Mouse (Mus musculus): ENCODE results near the gene Irf5.
"Not testable (repeated sequence)": the region's sequence is repeated elsewhere in the genome, so short reads cannot be mapped to it uniquely, and the experiment has no call there.

Gene Irf5

DNA sequence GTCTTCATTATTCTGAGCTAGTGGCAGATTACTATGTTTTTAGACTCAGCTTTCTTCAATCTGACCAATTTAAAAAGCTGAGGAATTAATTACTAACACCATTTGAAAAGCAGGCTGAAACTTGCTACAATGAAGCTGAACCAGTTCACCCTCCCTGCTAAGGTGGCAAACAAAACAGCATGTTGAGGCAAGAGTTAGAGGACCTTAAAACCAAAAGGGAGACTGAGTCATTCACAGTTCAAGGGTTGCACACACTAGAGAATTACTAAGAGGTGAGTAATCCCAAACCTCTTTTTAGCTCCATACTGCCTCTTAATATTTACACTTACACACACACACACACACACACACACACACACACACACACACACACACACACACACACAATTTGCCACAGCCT, 21.2 kb downstream of the Irf5 start:
- no peak overlapping the region for H3K4me3 ChIP-seq (replicated peaks; ENCODE audit: low read length)
- no peak for TF ChIP-seq NANOG (IDR thresholded peaks at IDR 0.05; ENCODE audit: borderline replicate concordance, low read length)
- TF ChIP-seq POU5F1 (IDR thresholded peaks at IDR 0.05; ENCODE audit: borderline replicate concordance, low read length), result no peak
- TF ChIP-seq CTCF (conservative IDR thresholded peaks at IDR 0.05; ENCODE audit: low read length), result no peak
- H3K4me1 ChIP-seq (replicated peaks; ENCODE audit: low read depth, low read length), result peaks cover 31% of the 10 kb centered on the region
- no peaks in the 10 kb centered on the region for H3K9me3 ChIP-seq (ENCODE audit: low read length)
- peaks cover 99% of the 10 kb centered on the region for H3K36me3 ChIP-seq (ENCODE audit: insufficient read depth, low read length)
- no peaks in the 10 kb centered on the region for H3K27me3 ChIP-seq (ENCODE audit: insufficient read depth, low read length)

DNA sequence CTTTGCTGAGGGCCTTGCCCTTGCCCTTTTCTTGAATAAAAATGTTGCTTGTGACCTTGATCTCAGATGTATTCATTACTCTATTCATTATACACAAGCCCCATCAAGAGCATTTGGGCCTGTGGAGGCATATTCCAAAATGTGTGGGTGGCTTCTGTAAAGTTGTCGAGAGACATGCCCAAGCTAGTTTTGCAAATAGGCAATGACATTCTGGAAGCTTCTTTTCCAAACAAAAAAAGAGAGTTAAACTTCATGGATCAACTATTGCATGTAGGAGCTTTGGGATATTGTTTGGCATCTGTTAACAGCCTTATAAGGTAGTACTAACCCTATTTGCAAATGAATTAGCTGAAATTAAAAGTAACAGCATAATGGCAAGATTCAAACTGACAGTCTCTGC, 21.7 kb downstream of the Irf5 start:
- H3K4me1 ChIP-seq (replicated peaks; ENCODE audit: low read depth, low read length), result peaks cover 31% of the 10 kb centered on the region
- H3K27me3 ChIP-seq (ENCODE audit: insufficient read depth, low read length), result no peaks in the 10 kb centered on the region
- H3K9me3 ChIP-seq (ENCODE audit: low read length), result no peaks in the 10 kb centered on the region
- no peak overlapping the region for H3K4me3 ChIP-seq (replicated peaks; ENCODE audit: low read length)
- TF ChIP-seq POU5F1 (IDR thresholded peaks at IDR 0.05; ENCODE audit: borderline replicate concordance, low read length) (no peak), NANOG (IDR thresholded peaks at IDR 0.05; ENCODE audit: borderline replicate concordance, low read length) (no peak), CTCF (conservative IDR thresholded peaks at IDR 0.05; ENCODE audit: low read length) (no peak)
- peaks cover 99% of the 10 kb centered on the region for H3K36me3 ChIP-seq (ENCODE audit: insufficient read depth, low read length)

DNA sequence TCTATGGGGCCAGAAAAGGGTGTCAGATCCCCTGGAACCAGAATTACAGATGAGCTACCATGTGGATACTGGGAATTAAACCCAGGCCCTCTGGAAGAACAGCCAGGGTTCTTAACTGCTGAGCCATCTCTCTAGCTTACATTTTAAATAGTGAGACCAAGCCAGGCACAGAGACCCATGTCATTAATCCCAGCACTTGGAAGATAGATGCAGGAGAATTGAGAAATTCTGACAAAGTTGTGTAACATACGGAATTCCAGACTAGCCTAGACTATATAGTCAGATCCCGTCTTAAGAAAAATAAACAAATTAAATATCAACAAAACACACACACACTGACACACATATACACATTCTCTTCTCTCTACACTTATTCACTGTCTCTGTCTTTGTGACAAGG, 26.1 kb downstream of the Irf5 start:
- Histone ChIP-seq H3K27me3 (ENCODE audit: insufficient read depth, low read length) (no peaks in the 10 kb centered on the region), H3K36me3 (ENCODE audit: insufficient read depth, low read length) (peaks cover 99% of the 10 kb centered on the region), H3K9me3 (ENCODE audit: low read length) (no peaks in the 10 kb centered on the region), H3K4me1 (replicated peaks; ENCODE audit: low read depth, low read length) (peaks cover 20% of the 10 kb centered on the region), H3K4me3 (replicated peaks; ENCODE audit: low read length) (no peak overlapping the region)
- no peak for TF ChIP-seq CTCF (conservative IDR thresholded peaks at IDR 0.05; ENCODE audit: low read length)
- TF ChIP-seq NANOG (IDR thresholded peaks at IDR 0.05; ENCODE audit: borderline replicate concordance, low read length), result no peak
- no peak for TF ChIP-seq POU5F1 (IDR thresholded peaks at IDR 0.05; ENCODE audit: borderline replicate concordance, low read length)

DNA sequence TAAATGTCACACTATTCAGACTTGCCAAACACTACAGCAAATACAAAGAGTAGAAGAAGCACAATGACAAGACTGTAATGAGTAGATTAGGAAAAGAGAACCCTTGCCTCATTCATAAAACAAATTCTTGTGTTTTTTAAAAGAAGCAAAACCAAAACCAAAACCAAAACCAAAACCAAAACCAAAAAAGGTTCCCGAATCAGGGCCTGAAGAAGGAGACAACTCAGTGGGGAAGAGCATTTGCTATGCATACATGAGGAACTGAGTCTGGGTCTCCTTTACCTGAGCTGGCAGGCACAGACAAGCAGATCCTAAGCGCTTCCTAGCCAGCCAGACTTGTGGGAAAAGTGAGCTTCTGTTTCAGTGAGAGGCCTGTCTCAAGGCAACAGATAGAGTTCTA, 30.7 kb downstream of the Irf5 start:
- Histone ChIP-seq H3K4me3 (replicated peaks; ENCODE audit: low read length) (no peak overlapping the region), H3K9me3 (ENCODE audit: low read length) (no peaks in the 10 kb centered on the region), H3K27me3 (ENCODE audit: insufficient read depth, low read length) (no peaks in the 10 kb centered on the region), H3K4me1 (replicated peaks; ENCODE audit: low read depth, low read length) (no peaks in the 10 kb centered on the region), H3K36me3 (ENCODE audit: insufficient read depth, low read length) (peaks cover 99% of the 10 kb centered on the region)
- no peak for TF ChIP-seq CTCF (conservative IDR thresholded peaks at IDR 0.05; ENCODE audit: low read length)
- TF ChIP-seq POU5F1 (IDR thresholded peaks at IDR 0.05; ENCODE audit: borderline replicate concordance, low read length), result no peak
- no peak for TF ChIP-seq NANOG (IDR thresholded peaks at IDR 0.05; ENCODE audit: borderline replicate concordance, low read length)

DNA sequence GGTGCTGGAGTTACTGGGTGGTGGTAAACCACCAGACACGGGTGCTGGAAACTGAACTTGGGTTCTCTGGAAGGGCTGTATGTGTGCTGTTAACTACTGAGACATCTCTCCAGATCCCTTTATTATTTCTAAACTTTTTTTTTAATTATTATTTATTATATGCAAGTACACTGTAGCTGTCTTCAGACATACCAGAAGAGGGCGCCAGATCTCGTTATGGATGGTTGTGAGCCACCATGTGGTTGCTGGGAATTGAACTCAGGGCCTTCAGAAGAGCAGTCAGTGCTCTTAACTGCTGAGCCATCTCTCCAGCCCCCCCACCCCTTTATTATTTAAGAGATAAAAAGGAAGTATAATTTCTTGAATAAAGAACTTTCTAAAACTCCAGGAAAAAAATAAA, 50.0 kb downstream of the Irf5 start:
- not testable (repeated sequence) for H3K4me3 ChIP-seq (replicated peaks; ENCODE audit: low read length); H3K9me3 ChIP-seq (ENCODE audit: low read length); H3K27me3 ChIP-seq (ENCODE audit: insufficient read depth, low read length); H3K4me1 ChIP-seq (replicated peaks; ENCODE audit: low read depth, low read length)
- peaks cover 91% of the 10 kb centered on the region for H3K36me3 ChIP-seq (ENCODE audit: insufficient read depth, low read length)
- peak; percentile 34 for TF ChIP-seq CTCF (conservative IDR thresholded peaks at IDR 0.05; ENCODE audit: low read length)

DNA sequence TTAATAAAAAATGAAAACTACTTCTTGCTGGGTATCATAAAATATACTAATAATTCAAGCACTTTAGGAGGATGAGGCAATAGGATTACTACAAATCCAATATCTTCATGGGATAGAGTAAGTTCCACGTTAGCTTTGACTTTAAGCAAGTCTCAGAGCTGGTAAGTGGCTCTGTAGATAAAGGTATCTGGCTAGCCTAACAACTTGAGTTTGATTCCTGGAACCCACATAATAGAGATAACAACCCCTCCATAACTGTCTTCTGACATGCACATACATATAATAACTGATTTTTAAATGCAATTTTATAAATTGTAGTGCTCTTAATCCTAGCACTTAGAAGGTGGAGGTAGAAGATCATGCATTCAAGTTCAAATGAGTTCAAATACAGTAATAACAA, 54.3 kb downstream of the Irf5 start:
- Histone ChIP-seq H3K4me1 (replicated peaks; ENCODE audit: low read depth, low read length) (peaks cover 2% of the 10 kb centered on the region; the same call in 1 of the 2 replicates), H3K4me3 (replicated peaks; ENCODE audit: low read length) (no peak overlapping the region), H3K9me3 (ENCODE audit: low read length) (no peaks in the 10 kb centered on the region), H3K36me3 (ENCODE audit: insufficient read depth, low read length) (peaks cover 88% of the 10 kb centered on the region), H3K27me3 (ENCODE audit: insufficient read depth, low read length) (no peaks in the 10 kb centered on the region)
- TF ChIP-seq POU5F1 (IDR thresholded peaks at IDR 0.05; ENCODE audit: borderline replicate concordance, low read length), result no peak
- TF ChIP-seq CTCF (conservative IDR thresholded peaks at IDR 0.05; ENCODE audit: low read length), result no peak
- TF ChIP-seq NANOG (IDR thresholded peaks at IDR 0.05; ENCODE audit: borderline replicate concordance, low read length), result no peak

DNA sequence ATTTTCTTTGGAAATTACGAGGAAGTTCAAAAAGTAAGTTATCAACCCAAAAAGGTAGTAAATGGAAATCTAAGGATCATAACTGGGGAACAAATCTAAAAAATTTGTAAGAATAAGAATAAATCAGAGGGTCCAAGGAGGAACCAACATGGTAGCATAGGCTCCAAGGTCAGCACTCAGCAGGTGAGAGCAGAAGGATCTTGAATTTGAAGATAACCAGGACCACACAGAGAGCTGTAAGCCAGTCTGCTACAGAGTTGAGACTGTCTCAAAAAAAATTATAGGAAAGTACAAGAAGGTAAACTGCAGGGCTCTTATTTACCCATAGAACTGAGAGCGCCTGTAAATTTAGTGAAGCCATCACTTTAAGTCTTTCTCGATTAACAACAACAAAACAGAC, 54.8 kb downstream of the Irf5 start:
- H3K4me1 ChIP-seq (replicated peaks; ENCODE audit: low read depth, low read length), result no peaks in the 10 kb centered on the region
- TF ChIP-seq CTCF (conservative IDR thresholded peaks at IDR 0.05; ENCODE audit: low read length), result no peak
- no peak for TF ChIP-seq NANOG (IDR thresholded peaks at IDR 0.05; ENCODE audit: borderline replicate concordance, low read length)
- no peak for TF ChIP-seq POU5F1 (IDR thresholded peaks at IDR 0.05; ENCODE audit: borderline replicate concordance, low read length)

More for the DNA sequence above, 54.8 kb downstream of the Irf5 start:
- Histone ChIP-seq H3K36me3 (ENCODE audit: insufficient read depth, low read length) (peaks cover 90% of the 10 kb centered on the region), H3K4me3 (replicated peaks; ENCODE audit: low read length) (no peak overlapping the region), H3K9me3 (ENCODE audit: low read length) (no peaks in the 10 kb centered on the region), H3K27me3 (ENCODE audit: insufficient read depth, low read length) (no peaks in the 10 kb centered on the region)

All from E14TG2a.4 (cell line).